Mouse (Mus musculus): ENCODE measurements around the gene Smim11.

Smim11 gene

GRCm38 (mm10) chr16:92360711-92361110, 59.6 kb downstream of the Smim11 start:
- DNase-seq (ENCODE audit: low read depth, low spot score) = no peak

Data from telencephalon, adult 2 months (tissue).